Mouse (Mus musculus) left cerebral cortex, postnatal 14 days (tissue): ENCODE results near the gene Neurod4. TPM values are rescaled to one million over a fixed set of nuclear protein-coding genes. Genes with fewer than 3 reads are reported as not detected.

Experiments used
- DNase-seq, 2 experiments: peaks; one replicate each; pipeline ENCODE4 v3.0.0; 2021 to 2022; ENCODE audit warnings: low spot score in 2 of 2, mixed read lengths in 1 of 2
- intact Hi-C: fragments of 180-260 bp; cut with DNase I; formaldehyde crosslinking; loops from one replicate; pipeline ENCODE4 v1.15.1; 2025
- total RNA-seq, 2 experiments: library from RNA; stranded (reverse); gene quantifications; 2 replicates each; pipeline ENCODE4 v1.2.3; 2021

Neurod4 gene
- total RNA-seq, 2 experiments from 2014 or later: 0.33 to 0.34 TPM

- intact Hi-C loops: no loop called here
- DNase-seq: no peak
These were observed 35.8 kb downstream of the Neurod4 start for GRCm38 (mm10) chr10:130244271-130244670.

- intact Hi-C loops: no loop called here
- DNase-seq: no peak
These were observed 41.5 kb downstream of the Neurod4 start for GRCm38 (mm10) chr10:130238318-130239209.

DNA sequence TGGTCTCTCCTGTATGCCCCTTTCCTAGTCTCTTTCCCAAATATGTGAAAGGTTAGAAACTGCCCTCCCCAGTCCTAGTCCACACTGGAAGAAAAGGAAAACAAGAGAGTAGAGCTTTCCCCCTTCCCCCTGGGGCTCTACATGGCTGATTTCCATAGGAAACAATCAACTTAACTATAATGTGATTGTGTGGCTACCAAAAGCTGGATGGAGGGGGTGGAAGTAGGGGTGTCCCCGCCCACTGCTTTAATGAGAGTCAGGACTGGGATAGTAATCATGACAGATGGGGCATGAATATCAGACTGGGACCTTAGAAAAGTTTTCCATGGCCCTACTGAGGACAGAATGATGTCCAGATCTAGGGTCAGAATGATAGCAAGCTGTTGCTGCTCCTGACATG is 45.5 kb downstream of the Neurod4 start:
- intact Hi-C loops: no loop called here
- no peak for DNase-seq

DNA sequence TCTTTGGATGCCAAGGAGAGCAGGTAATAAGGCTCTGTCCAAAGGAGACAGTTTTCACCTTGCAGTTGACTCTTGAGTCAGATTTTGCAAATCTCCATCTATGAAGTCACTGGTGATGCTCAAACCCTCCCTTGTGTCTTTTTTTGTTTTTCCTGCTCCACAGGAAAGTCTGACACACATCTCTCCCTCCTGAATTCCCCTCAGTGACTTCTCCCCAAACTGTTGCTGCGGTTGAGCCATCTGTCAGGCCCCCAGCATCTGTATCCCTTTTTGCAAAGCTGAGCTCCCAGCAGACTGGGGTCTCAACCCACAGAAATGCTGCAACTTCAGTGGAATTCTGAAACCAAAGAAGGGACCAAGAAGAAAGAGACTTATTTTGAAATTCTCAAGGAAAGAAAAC is 47.9 kb downstream of the Neurod4 start:
- intact Hi-C loops: no loop called here
- no peak for DNase-seq

DNA sequence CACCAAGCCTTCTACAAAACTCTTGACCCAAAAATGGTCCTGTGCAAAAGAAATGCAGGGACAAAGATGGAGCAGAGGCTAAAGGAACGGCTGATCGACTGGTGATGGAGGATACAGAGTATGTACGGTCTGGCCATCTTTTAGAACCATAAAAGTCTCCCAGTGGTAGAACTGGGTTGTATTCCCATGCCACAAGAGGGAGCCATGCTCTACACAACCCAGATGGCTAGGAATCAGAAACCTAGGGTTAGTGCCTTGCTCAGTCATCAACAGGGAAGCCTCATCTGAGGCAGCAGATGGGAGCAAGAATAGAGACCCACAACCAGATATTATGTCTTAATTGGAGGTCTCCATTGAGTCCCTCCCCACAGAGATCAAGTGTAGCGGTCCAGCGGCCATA is 50.5 kb downstream of the Neurod4 start:
- DNase-seq: no peak
- intact Hi-C loops: loop anchor here (2.0 kb wide), 1 partner anchor 69 kb away; no protein-coding TSS in a partner anchor

DNA sequence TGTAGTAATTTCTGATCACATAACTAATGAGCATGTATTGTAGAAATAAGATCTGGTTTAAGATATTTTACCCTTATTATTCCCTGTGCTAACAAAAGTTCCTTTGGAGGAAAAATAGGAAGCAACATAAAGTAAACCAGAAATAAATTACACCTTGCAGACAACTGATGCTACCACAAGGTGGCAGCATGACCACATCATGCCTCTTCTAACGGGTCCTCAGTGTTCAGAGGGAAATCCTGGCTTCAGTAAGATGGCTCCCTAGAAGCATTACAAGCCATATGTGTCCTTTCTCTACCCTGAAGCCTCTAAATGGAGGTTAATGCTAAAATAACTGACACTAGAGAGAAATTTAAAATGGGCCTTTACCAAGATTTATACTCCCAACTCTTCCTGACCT is 51.8 kb downstream of the Neurod4 start:
- DNase-seq: peak; percentile 48 to 70
- intact Hi-C loops: loop anchor here (2.0 kb wide), 1 partner anchor 71 kb away; no protein-coding TSS in a partner anchor

- DNase-seq: no peak
- intact Hi-C loops: no loop called here
These were observed 55.0 kb downstream of the Neurod4 start for GRCm38 (mm10) chr10:130225034-130225433.

Other genes with a start within 250 kb of the Neurod4 start
- gene Olfr821, start 249.9 kb downstream of the Neurod4 start, total RNA-seq: not detected
- gene Olfr822, start 209.0 kb downstream of the Neurod4 start, total RNA-seq: not detected
- gene Olfr823, start 164.9 kb downstream of the Neurod4 start, total RNA-seq: not detected
- gene Olfr824, start 150.2 kb downstream of the Neurod4 start, total RNA-seq: not detected
- not detected for gene Olfr825, start 113.5 kb downstream of the Neurod4 start, total RNA-seq
- not detected for gene Olfr826, start 96.1 kb downstream of the Neurod4 start, total RNA-seq
- not detected for gene Olfr827, start 65.8 kb downstream of the Neurod4 start, total RNA-seq
- gene Tespa1, start 42.6 kb upstream of the Neurod4 start, total RNA-seq: 1 to 10 TPM; 2.7 to 3.7 TPM
- gene Vmn2r84, start 114.1 kb upstream of the Neurod4 start, total RNA-seq: under 1 TPM; 0.30 to 0.59 TPM
- 1 to 10 TPM in 1 of 2 experiments, under 1 TPM in 1; 0.70 to 1.3 TPM for gene Vmn2r85, start 149.5 kb upstream of the Neurod4 start, total RNA-seq
- gene Vmn2r86, start 175.8 kb upstream of the Neurod4 start, total RNA-seq: under 1 TPM; 0.21 to 0.46 TPM
- gene Vmn2r87, start 217.2 kb upstream of the Neurod4 start, total RNA-seq: 1 to 10 TPM in 1 of 2 experiments, under 1 TPM in 1; 0.82 to 1.4 TPM